Mouse (Mus musculus): ENCODE results near the gene Nxn. TPM values are rescaled to one million over a fixed set of nuclear protein-coding genes. Genes with fewer than 3 reads are reported as not detected.

Gene Nxn
- polyA plus RNA-seq (2011; ENCODE audit: insufficient read length, low read depth, missing spikeins), result 135 and 156 TPM in 2 replicates

DNA sequence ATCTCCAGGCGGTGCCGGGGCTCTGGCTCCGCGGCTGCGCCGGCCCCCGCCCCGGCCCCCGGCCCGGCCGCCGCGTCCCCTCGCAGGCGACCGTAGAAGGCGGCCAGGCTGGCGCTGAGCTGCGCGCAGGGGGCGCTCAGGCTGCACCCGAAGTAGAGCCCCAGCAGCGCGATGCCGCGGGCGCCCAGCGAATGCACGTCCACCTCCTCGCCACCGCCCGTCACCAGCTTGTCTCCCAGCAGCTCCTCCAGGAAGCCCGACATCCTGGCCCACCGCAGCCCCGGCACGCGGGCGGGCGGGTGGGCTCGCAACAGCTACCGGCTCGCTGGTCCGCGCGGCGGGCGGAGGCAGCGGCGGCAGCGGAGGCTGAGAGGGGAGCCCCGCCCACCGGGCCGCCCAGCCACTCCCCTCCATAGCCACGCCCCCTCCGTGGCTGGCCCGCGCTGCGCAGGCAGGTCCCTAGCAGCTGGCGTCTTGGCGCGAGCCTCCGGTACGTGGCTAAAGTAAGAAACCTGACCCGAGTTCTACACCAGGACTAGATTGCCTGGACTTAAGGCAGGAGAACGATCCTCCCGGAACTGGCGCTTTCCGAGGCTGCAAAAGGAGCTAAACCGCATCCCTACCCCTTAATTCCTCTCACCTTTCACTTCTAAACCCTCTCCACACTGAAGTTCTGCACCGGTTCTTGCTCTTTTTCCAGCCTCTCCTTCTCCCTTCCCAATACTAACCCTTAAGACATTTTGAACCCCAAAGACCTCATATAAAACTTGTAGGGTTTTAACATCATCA, at the start of gene Nxn:
Nxn (minus strand) TSS at position 343 of the 789 bp plus-strand sequence.
- peak within 1 kb of the TSS; percentile 91 for H3K27ac ChIP-seq (ENCODE audit: insufficient read depth, low read length)
- TF ChIP-seq CTCF (IDR thresholded peaks at IDR 0.05; ENCODE audit: borderline replicate concordance, insufficient read depth, low read length) (no peak), POLR2A (IDR thresholded peaks at IDR 0.05; ENCODE audit: low read depth, low read length) (peak; percentile 66; the same call in 1 of the 2 replicates)
- peaks cover 7% of the 10 kb centered on the region for H3K4me1 ChIP-seq (ENCODE audit: control insufficient read depth, insufficient read depth, low read length)
- peak within 1 kb of the TSS; percentile 95 for H3K4me3 ChIP-seq (ENCODE audit: insufficient read depth, low read length)

DNA sequence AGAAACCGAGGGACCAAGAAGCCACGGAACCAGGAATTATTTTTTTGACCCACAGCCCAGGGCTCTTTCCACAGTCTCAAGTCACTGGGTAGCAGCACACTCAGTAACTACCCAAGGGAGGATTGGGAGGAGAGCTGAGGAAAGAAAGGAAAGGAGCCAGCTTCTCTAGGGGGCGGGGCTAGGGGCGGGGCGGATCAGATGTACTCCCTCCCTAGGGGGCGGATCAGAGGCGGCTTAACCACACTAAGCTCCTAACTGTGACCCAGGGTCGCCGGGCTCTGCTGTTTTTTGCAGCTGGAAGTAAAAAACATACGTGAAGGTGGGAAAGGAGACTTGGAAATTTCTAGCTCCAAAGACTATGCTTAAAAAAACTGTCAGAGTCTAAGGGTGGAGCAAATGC, 47.3 kb upstream of the Nxn start:
- no peak overlapping the region for H3K4me3 ChIP-seq (ENCODE audit: insufficient read depth, low read length)
- no peak for TF ChIP-seq CTCF (IDR thresholded peaks at IDR 0.05; ENCODE audit: borderline replicate concordance, insufficient read depth, low read length)
- no peak for TF ChIP-seq POLR2A (IDR thresholded peaks at IDR 0.05; ENCODE audit: low read depth, low read length)
- peaks cover 6% of the 10 kb centered on the region for H3K4me1 ChIP-seq (ENCODE audit: control insufficient read depth, insufficient read depth, low read length)
- H3K27ac ChIP-seq (ENCODE audit: insufficient read depth, low read length), result no peak overlapping the region

DNA sequence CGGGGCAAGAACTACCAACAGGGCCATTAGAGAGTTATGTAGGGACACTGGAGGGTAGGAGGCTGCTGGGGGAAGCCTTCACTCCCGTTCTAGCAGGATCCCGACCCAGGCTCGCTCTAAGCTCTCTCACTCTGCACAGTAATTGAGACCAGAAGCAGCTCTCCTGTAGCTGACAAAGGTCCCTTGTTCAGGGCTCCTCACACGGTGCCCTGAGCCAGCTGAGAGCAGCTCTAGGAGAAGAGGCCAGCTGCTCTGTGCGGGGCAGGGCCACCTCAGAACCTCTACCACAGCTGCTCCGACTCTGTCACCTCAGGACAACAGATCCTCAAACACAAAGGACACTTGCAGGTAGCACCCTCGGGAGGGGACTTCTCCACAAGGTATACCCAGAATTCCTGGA, 46.5 kb upstream of the Nxn start:
- Histone ChIP-seq H3K27ac (ENCODE audit: insufficient read depth, low read length) (no peak overlapping the region), H3K4me1 (ENCODE audit: control insufficient read depth, insufficient read depth, low read length) (peaks cover 6% of the 10 kb centered on the region), H3K4me3 (ENCODE audit: insufficient read depth, low read length) (no peak overlapping the region)
- TF ChIP-seq POLR2A (IDR thresholded peaks at IDR 0.05; ENCODE audit: low read depth, low read length) (no peak), CTCF (IDR thresholded peaks at IDR 0.05; ENCODE audit: borderline replicate concordance, insufficient read depth, low read length) (no peak)

DNA sequence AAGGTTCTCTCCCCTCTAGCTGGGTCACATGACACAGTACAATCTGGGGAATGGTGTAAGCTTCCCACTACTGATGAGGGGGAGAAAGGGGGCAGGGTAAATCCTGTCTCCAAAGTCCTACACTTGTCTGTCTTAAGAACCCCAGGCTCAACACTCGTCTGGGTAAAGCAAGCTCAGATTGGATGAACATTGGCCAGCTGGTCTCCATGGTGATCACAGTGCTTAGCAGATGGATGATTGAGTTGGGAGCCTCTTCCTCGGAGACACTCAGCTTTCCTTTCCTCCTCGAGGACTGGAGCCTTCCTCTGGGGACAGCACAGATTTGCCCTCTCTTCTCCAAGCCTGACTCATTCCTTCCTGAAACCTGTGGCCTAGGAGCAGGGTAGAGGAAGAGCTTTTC, 40.7 kb upstream of the Nxn start:
- H3K27ac ChIP-seq (ENCODE audit: insufficient read depth, low read length), result no peak overlapping the region
- no peaks in the 10 kb centered on the region for H3K4me1 ChIP-seq (ENCODE audit: control insufficient read depth, insufficient read depth, low read length)
- H3K4me3 ChIP-seq (ENCODE audit: insufficient read depth, low read length), result no peak overlapping the region
- TF ChIP-seq POLR2A (IDR thresholded peaks at IDR 0.05; ENCODE audit: low read depth, low read length), result no peak
- no peak for TF ChIP-seq CTCF (IDR thresholded peaks at IDR 0.05; ENCODE audit: borderline replicate concordance, insufficient read depth, low read length)

DNA sequence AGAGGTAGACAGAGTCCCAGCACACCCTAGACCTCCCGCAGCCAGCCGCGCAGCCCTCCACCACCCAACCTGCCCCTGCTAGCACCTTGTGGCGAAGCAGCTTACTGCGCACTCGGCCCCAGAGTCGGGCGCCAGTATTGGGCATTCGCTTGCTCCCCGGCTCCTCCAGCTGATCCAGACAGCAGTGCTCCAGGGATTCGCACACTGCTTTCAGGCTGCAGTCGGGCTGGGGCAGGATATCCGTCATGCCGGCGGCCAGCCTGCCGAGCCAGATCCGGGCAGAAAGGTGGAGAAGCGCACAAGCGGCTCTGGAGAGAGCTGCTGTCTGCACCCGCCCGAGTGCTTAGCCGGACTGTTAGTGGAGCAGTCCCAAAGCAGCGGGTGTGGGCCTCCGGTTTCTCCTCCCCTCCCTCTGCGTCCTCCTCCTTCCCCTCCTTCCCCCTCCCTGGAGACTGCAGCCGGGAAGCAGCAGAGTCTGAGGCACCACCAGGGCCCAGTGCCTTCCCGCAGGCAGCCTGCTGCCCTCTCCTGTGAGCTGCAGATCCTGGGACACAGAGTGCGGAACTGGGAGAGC, 38.0 kb upstream of the Nxn start:
- TF ChIP-seq POLR2A (IDR thresholded peaks at IDR 0.05; ENCODE audit: low read depth, low read length) (peak; percentile 70), CTCF (IDR thresholded peaks at IDR 0.05; ENCODE audit: borderline replicate concordance, insufficient read depth, low read length) (no peak)
- Histone ChIP-seq H3K4me3 (ENCODE audit: insufficient read depth, low read length) (peak overlapping the region; percentile 8), H3K27ac (ENCODE audit: insufficient read depth, low read length) (no peak overlapping the region), H3K4me1 (ENCODE audit: control insufficient read depth, insufficient read depth, low read length) (no peaks in the 10 kb centered on the region)

DNA sequence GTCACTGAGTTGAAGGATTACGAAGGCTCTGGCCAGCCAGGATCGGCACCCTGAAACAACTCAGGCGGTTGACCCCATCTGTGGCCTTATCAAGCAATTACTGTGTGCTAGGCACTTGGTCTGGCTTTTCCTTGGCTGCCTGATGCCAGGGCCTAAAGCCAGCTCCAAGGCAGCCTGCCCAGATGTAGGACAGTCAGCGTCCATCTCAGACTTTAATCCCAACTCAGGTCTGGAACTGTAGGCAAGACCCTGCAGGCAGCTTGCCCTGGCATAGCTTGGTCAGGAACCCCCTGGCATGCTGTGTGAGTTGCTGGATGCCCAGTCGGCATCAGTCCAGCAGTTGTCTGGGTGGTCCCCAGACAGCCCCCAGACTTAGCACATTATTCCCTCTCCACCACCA, 37.1 kb upstream of the Nxn start:
- Histone ChIP-seq H3K4me3 (ENCODE audit: insufficient read depth, low read length) (no peak overlapping the region), H3K4me1 (ENCODE audit: control insufficient read depth, insufficient read depth, low read length) (no peaks in the 10 kb centered on the region), H3K27ac (ENCODE audit: insufficient read depth, low read length) (no peak overlapping the region)
- TF ChIP-seq CTCF (IDR thresholded peaks at IDR 0.05; ENCODE audit: borderline replicate concordance, insufficient read depth, low read length) (no peak), POLR2A (IDR thresholded peaks at IDR 0.05; ENCODE audit: low read depth, low read length) (no peak)

DNA sequence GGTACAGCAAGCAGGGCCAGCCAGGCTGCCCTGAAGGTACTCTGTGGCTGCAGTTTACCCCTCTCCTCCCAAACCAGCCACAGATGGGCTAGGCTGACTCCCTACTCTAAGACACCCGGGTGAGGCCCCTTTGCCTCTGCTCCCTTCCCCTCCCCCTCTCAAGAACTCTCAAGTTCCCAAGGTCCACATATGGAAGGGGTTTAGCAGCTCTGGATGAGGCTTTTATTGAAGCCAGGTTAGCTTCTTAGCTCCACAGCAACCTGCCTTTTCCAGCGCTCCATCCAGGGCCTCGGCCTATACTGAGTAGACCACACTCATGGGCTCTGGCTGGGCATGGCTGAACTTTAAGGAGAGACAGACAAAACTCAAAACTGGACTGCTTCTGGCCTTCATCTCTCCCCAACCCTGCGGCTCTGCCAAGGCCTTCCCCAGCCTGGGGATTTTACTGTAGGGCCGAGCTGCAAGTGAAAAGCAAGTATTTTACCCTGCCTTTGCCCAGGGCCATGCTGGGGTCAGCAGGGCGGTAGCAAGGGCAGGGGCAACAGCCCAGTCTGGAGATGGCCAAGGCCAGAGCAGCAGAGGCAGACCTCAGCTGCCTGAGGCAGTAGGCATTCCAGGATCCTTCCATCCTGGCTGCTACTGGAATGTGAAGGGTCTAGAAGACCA, 31.2 kb upstream of the Nxn start:
- TF ChIP-seq POLR2A (IDR thresholded peaks at IDR 0.05; ENCODE audit: low read depth, low read length) (no peak), CTCF (IDR thresholded peaks at IDR 0.05; ENCODE audit: borderline replicate concordance, insufficient read depth, low read length) (no peak)
- no peak overlapping the region for H3K4me3 ChIP-seq (ENCODE audit: insufficient read depth, low read length)
- H3K27ac ChIP-seq (ENCODE audit: insufficient read depth, low read length), result no peak overlapping the region
- no peaks in the 10 kb centered on the region; the same call in 1 of the 2 replicates for H3K4me1 ChIP-seq (ENCODE audit: control insufficient read depth, insufficient read depth, low read length)

DNA sequence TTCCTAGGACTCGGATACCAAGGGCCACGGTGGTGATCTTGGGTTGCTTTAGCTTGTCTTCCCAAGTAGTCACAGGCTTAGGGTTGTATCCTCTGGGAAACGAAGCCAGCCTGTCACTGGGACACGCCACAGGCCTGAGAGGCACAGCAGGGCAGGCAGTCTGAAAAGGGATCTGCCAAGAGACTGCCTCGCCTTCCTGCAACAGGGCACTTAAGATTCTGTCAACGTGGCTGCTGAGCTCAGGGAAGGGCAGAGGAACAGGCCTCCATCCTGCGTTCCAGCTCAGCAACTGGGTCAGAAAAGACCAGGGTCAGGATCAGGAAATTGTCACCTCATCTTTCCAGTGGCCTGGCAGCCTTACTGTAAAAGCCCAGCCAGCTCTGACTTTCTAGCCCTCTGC, 30.6 kb upstream of the Nxn start:
- TF ChIP-seq POLR2A (IDR thresholded peaks at IDR 0.05; ENCODE audit: low read depth, low read length), result no peak
- no peak for TF ChIP-seq CTCF (IDR thresholded peaks at IDR 0.05; ENCODE audit: borderline replicate concordance, insufficient read depth, low read length)
- Histone ChIP-seq H3K27ac (ENCODE audit: insufficient read depth, low read length) (no peak overlapping the region), H3K4me1 (ENCODE audit: control insufficient read depth, insufficient read depth, low read length) (no peaks in the 10 kb centered on the region; the same call in 1 of the 2 replicates), H3K4me3 (ENCODE audit: insufficient read depth, low read length) (no peak overlapping the region)

DNA sequence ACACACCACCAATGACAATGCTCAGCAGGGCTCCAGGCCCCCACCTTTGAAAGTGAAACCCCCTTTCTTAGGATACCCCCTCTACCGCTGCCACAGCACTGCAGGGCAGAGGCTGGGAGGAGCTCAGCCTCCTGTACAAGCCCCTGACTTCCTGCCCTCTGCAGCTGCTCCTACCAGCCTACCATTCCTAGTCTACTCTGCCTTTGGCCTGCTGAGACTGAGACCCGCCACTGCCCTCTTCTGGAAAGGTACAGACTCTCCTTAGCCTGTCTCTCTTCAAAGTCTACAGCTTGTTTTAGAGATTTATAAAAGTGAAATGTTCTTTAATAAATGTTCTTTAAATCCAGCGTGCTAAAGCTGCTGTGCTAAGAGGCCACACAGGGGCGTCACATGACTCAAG, 30.1 kb upstream of the Nxn start:
- H3K4me3 ChIP-seq (ENCODE audit: insufficient read depth, low read length), result no peak overlapping the region
- H3K27ac ChIP-seq (ENCODE audit: insufficient read depth, low read length), result no peak overlapping the region
- TF ChIP-seq CTCF (IDR thresholded peaks at IDR 0.05; ENCODE audit: borderline replicate concordance, insufficient read depth, low read length) (no peak), POLR2A (IDR thresholded peaks at IDR 0.05; ENCODE audit: low read depth, low read length) (no peak)
- no peaks in the 10 kb centered on the region; the same call in 1 of the 2 replicates for H3K4me1 ChIP-seq (ENCODE audit: control insufficient read depth, insufficient read depth, low read length)

DNA sequence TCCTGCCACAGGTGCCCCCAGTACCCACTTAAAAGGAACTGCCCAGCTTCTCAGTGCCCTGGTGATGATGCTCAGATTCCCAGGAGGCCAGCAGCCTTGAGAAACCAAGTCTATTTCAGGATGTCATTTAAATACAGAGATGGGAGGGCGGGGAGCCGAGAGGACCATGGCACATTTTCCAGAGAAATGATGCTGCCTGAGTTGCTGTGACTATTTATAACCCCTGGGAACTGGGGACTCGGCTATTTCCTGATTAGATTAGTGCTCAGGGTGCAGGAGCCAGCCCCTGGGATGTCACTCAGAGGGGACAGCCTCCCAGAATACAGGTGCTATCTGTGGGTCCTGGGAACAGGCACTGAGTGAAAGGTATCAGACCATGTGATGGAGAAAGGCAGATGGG, 28.8 kb upstream of the Nxn start:
- no peak overlapping the region for H3K27ac ChIP-seq (ENCODE audit: insufficient read depth, low read length)
- H3K4me3 ChIP-seq (ENCODE audit: insufficient read depth, low read length), result no peak overlapping the region
- H3K4me1 ChIP-seq (ENCODE audit: control insufficient read depth, insufficient read depth, low read length), result no peaks in the 10 kb centered on the region; the same call in 1 of the 2 replicates
- TF ChIP-seq CTCF (IDR thresholded peaks at IDR 0.05; ENCODE audit: borderline replicate concordance, insufficient read depth, low read length) (no peak), POLR2A (IDR thresholded peaks at IDR 0.05; ENCODE audit: low read depth, low read length) (no peak)

All from embryonic fibroblast, embryonic 13.5 days (primary cell).